Mouse (Mus musculus) MN1 (cell line): ENCODE measurements around the gene Adora2b.
"Not testable (repeated sequence)": the region's sequence is repeated elsewhere in the genome, so short reads cannot be mapped to it uniquely, and the experiment has no call there.

Source experiments
- DNase-seq: peaks from one replicate; pipeline ENCODE4 v3.0.0-alpha.2; 2016; ENCODE audit warnings: low spot score

The Adora2b gene

GRCm38 (mm10) chr11:62264018-62264417, 15.2 kb downstream of the Adora2b start:
- DNase-seq = no peak

- no peak for DNase-seq
Measured at GRCm38 (mm10) chr11:62265642-62266041, 16.9 kb downstream of the Adora2b start.

- no peak for DNase-seq
Measured at GRCm38 (mm10) chr11:62266466-62267214, 17.9 kb downstream of the Adora2b start.

GRCm38 (mm10) chr11:62268381-62268780, 19.6 kb downstream of the Adora2b start:
- no peak for DNase-seq

- no peak for DNase-seq
Measured at GRCm38 (mm10) chr11:62269097-62269496, 20.3 kb downstream of the Adora2b start.

- no peak for DNase-seq
Measured at GRCm38 (mm10) chr11:62270851-62271250, 22.1 kb downstream of the Adora2b start.

- no peak for DNase-seq
Measured at GRCm38 (mm10) chr11:62277086-62277485, 28.3 kb downstream of the Adora2b start.

GRCm38 (mm10) chr11:62278027-62278426, 29.2 kb downstream of the Adora2b start:
- peak; percentile 23 for DNase-seq

- DNase-seq = peak; percentile 94
Measured at GRCm38 (mm10) chr11:62280675-62281600, 32.2 kb downstream of the Adora2b start, which contains the start of the genes Zswim7 and Ttc19. Gene Zswim7 (minus strand): TSS chr11:62281375. Gene Ttc19 (plus strand): TSS chr11:62281473.

- peak; percentile 79 for DNase-seq
Measured at GRCm38 (mm10) chr11:62281601-62281997, 32.8 kb downstream of the Adora2b start.

GRCm38 (mm10) chr11:62284020-62284419, 35.2 kb downstream of the Adora2b start:
- DNase-seq = not testable (repeated sequence)

GRCm38 (mm10) chr11:62285020-62285419, 36.2 kb downstream of the Adora2b start:
- DNase-seq = no peak

- no peak for DNase-seq
Measured at GRCm38 (mm10) chr11:62287700-62288099, 38.9 kb downstream of the Adora2b start.

GRCm38 (mm10) chr11:62294121-62294520, 45.3 kb downstream of the Adora2b start:
- no peak for DNase-seq

GRCm38 (mm10) chr11:62298883-62299282, 50.1 kb downstream of the Adora2b start:
- DNase-seq = no peak

GRCm38 (mm10) chr11:62305866-62306265, 57.1 kb downstream of the Adora2b start:
- no peak for DNase-seq

GRCm38 (mm10) chr11:62309296-62309695, 60.5 kb downstream of the Adora2b start:
- DNase-seq = no peak

GRCm38 (mm10) chr11:62314984-62315383, 66.2 kb downstream of the Adora2b start:
- DNase-seq = no peak
